Mouse (Mus musculus): Measurements from ENCODE around the gene Med13l. TPM values are rescaled to one million over a fixed set of nuclear protein-coding genes. Genes with fewer than 3 reads are reported as not detected.
A peak's percentile ranks its signal among the peaks of the same experiment; 100 is the strongest.

Med13l gene
- total RNA-seq (2014; rRNA removed) (5.0 and 6.6 TPM in 2 replicates), polyA plus RNA-seq (2012; rRNA removed) (3.2 and 4.2 TPM in 2 replicates)

DNA sequence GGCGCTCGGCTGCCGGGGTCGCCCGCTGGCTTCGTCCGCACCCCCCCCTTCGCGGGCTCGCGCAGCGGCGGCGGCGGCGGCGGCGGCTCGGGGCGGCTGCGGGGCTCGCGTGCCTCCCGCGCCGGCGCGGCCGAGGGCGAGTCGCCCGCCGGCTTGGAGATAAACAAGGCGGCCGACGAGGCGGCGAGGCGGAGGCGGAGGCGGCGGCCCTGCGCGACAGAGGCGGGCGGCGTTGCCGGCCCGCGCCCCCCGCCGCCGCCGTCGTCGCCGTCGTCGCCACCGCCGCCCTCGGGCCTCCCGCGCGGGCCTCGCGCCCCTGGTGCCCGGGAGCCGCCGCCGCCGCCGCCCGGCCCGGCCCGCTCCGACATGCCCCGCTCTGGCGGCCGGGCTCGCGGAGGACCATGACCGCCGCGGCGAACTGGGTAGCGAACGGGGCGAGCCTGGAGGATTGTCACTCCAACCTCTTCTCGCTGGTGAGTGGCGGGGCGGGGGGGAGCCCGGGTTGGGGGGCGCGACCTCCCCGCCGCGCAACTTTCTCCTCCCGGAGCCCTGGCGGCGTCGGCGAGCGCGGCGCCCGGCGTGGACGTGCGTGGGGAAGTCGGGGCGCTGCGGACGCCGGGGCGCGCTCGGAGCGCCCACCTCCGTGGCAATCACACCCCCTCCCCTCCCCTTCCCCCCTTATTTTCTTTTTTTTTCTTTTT, at the start of gene Med13l:
Med13l (plus strand) TSS at position 295 of the 701 bp plus-strand sequence.
- H3K4me1 ChIP-seq (ENCODE audit: control insufficient read depth, insufficient read depth, low read length), result no peaks in the 10 kb centered on the region; the same call in 1 of the 2 replicates
- 18% methylated on average over 57 of the region's 120 CpGs for WGBS

GRCm38 (mm10) chr5:118510969-118511368, 49.5 kb upstream of the Med13l start:
- Histone ChIP-seq H3K36me3 (ENCODE audit: control insufficient read depth, insufficient read depth, low read length) (no peaks in the 10 kb centered on the region), H3K4me1 (ENCODE audit: control insufficient read depth, insufficient read depth, low read length) (peaks cover 7% of the 10 kb centered on the region; the same call in 1 of the 2 replicates), H3K27ac (replicated peaks; ENCODE audit: insufficient read depth, low read depth, low read length) (no peak overlapping the region), H3K27me3 (ENCODE audit: control insufficient read depth, insufficient read depth, low read length) (no peaks in the 10 kb centered on the region), H3K4me3 (ENCODE audit: insufficient read depth, low read depth, low read length) (no peak overlapping the region), H3K79me2 (ENCODE audit: control insufficient read depth, insufficient read depth, low read length) (no peaks in the 10 kb centered on the region), H3K9ac (ENCODE audit: low read depth, low read length) (no peak overlapping the region)
- no peak for TF ChIP-seq CTCF (IDR thresholded peaks at IDR 0.05; ENCODE audit: low read depth, low read length)
- no peak for TF ChIP-seq POLR2A (IDR thresholded peaks at IDR 0.05; ENCODE audit: extremely low read depth, insufficient read depth, low read length)
- no peak for DNase-seq (ENCODE audit: extremely low read depth, low read depth, low spot score)
- 95% methylated on average over 4 of the region's 4 CpGs for WGBS

More for the DNA sequence above, at the start of gene Med13l:
- Histone ChIP-seq H3K36me3 (ENCODE audit: control insufficient read depth, insufficient read depth, low read length) (no peaks in the 10 kb centered on the region), H3K9ac (ENCODE audit: low read depth, low read length) (peak within 1 kb of the TSS; percentile 97), H3K79me2 (ENCODE audit: control insufficient read depth, insufficient read depth, low read length) (peaks cover 16% of the 10 kb centered on the region; the same call in 1 of the 2 replicates), H3K4me3 (ENCODE audit: insufficient read depth, low read depth, low read length) (peak within 1 kb of the TSS; percentile 72), H3K27ac (replicated peaks; ENCODE audit: insufficient read depth, low read depth, low read length) (peak within 1 kb of the TSS; percentile 54), H3K27me3 (ENCODE audit: control insufficient read depth, insufficient read depth, low read length) (no peaks in the 10 kb centered on the region)
- DNase-seq (ENCODE audit: extremely low read depth, low read depth, low spot score), result no peak
- no peak for TF ChIP-seq CTCF (IDR thresholded peaks at IDR 0.05; ENCODE audit: low read depth, low read length)
- TF ChIP-seq POLR2A (IDR thresholded peaks at IDR 0.05; ENCODE audit: extremely low read depth, insufficient read depth, low read length), result no peak

- H3K4me1 ChIP-seq (ENCODE audit: control insufficient read depth, insufficient read depth, low read length), result peaks cover 7% of the 10 kb centered on the region; the same call in 1 of the 2 replicates
- H3K79me2 ChIP-seq (ENCODE audit: control insufficient read depth, insufficient read depth, low read length), result no peaks in the 10 kb centered on the region
- no peaks in the 10 kb centered on the region for H3K27me3 ChIP-seq (ENCODE audit: control insufficient read depth, insufficient read depth, low read length)
- no peak overlapping the region for H3K27ac ChIP-seq (replicated peaks; ENCODE audit: insufficient read depth, low read depth, low read length)
- no peak overlapping the region for H3K9ac ChIP-seq (ENCODE audit: low read depth, low read length)
- 68% methylated on average over 1 of the region's 1 CpGs for WGBS
- no peak overlapping the region for H3K4me3 ChIP-seq (ENCODE audit: insufficient read depth, low read depth, low read length)
- TF ChIP-seq CTCF (IDR thresholded peaks at IDR 0.05; ENCODE audit: low read depth, low read length) (no peak), POLR2A (IDR thresholded peaks at IDR 0.05; ENCODE audit: extremely low read depth, insufficient read depth, low read length) (no peak)
- no peaks in the 10 kb centered on the region for H3K36me3 ChIP-seq (ENCODE audit: control insufficient read depth, insufficient read depth, low read length)
- DNase-seq (ENCODE audit: extremely low read depth, low read depth, low spot score), result no peak
Measured at GRCm38 (mm10) chr5:118513005-118513404, 47.5 kb upstream of the Med13l start.

DNA sequence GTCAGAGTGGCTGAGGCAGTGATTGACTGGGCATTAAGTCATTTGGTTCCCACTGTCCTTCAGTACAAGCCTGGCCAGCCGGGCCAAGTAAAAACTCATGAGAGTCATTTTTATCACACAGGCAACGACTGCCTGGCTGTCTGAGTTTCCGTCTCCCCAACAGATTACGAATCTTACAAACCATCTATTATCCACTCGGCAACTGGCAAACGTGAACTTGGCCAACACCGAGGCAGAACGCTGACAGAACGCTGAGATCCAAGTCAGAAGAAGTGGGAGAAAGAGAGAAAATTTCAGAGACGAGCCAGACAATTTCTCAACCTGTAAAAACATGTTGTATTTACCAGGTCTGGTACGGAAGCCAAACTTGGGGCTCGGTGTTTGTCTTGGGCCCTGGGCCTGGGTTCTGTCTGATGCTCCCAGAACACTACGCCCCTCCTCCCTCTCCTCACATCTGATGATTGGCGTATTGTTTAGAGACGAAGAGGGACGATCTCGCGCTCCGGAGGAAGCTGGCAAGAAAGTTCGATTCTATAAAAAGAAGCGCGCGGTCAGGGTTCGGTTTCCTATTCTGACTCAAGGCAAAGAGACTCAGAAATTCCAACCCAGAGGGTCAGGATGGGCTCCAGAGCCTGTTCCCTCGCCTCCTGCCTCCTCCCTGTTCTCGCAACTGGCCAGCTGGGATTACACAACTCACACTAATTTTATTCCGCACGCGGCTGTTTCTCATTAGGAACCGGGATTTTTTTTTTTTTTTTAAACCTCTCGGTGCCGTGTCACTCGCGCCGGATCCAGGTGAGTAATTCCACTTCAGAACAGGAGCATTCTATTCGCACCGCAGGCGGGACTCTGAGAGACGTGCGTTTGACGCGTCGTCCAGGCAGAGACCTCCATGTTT, 46.6 kb upstream of the Med13l start:
- Histone ChIP-seq H3K9ac (ENCODE audit: low read depth, low read length) (peak overlapping the region; percentile 52), H3K36me3 (ENCODE audit: control insufficient read depth, insufficient read depth, low read length) (no peaks in the 10 kb centered on the region), H3K4me3 (ENCODE audit: insufficient read depth, low read depth, low read length) (peak overlapping the region; percentile 50), H3K4me1 (ENCODE audit: control insufficient read depth, insufficient read depth, low read length) (peaks cover 7% of the 10 kb centered on the region; the same call in 1 of the 2 replicates), H3K79me2 (ENCODE audit: control insufficient read depth, insufficient read depth, low read length) (no peaks in the 10 kb centered on the region), H3K27me3 (ENCODE audit: control insufficient read depth, insufficient read depth, low read length) (no peaks in the 10 kb centered on the region), H3K27ac (replicated peaks; ENCODE audit: insufficient read depth, low read depth, low read length) (peak overlapping the region; percentile 35; the same call in 1 of the 2 replicates)
- DNase-seq (ENCODE audit: extremely low read depth, low read depth, low spot score), result peak; percentile 54
- WGBS, result 2% methylated on average over 43 of the region's 43 CpGs
- no peak for TF ChIP-seq CTCF (IDR thresholded peaks at IDR 0.05; ENCODE audit: low read depth, low read length)
- no peak for TF ChIP-seq POLR2A (IDR thresholded peaks at IDR 0.05; ENCODE audit: extremely low read depth, insufficient read depth, low read length)

DNA sequence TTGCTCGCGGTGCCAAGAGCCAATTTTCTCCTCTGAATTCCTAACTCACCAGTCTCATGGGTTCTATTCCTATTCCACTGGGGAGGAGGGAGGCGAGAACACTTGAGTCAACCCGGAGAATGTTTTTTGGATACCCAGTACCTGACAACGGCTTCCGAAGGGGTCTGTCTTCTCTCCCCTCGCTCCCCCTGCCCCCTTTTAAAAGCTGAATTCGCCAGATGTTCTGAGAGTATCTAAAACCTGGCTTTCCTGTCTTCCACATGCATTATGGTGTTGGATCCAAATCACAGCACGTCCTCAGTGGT, 46.0 kb upstream of the Med13l start:
- peak overlapping the region; percentile 50 for H3K4me3 ChIP-seq (ENCODE audit: insufficient read depth, low read depth, low read length)
- TF ChIP-seq CTCF (IDR thresholded peaks at IDR 0.05; ENCODE audit: low read depth, low read length) (no peak), POLR2A (IDR thresholded peaks at IDR 0.05; ENCODE audit: extremely low read depth, insufficient read depth, low read length) (no peak)
- no peaks in the 10 kb centered on the region for H3K79me2 ChIP-seq (ENCODE audit: control insufficient read depth, insufficient read depth, low read length)
- no peaks in the 10 kb centered on the region for H3K27me3 ChIP-seq (ENCODE audit: control insufficient read depth, insufficient read depth, low read length)
- peak overlapping the region; percentile 35; the same call in 1 of the 2 replicates for H3K27ac ChIP-seq (replicated peaks; ENCODE audit: insufficient read depth, low read depth, low read length)
- peak overlapping the region; percentile 52 for H3K9ac ChIP-seq (ENCODE audit: low read depth, low read length)
- H3K4me1 ChIP-seq (ENCODE audit: control insufficient read depth, insufficient read depth, low read length), result peaks cover 7% of the 10 kb centered on the region; the same call in 1 of the 2 replicates
- WGBS, result 26% methylated on average over 9 of the region's 9 CpGs
- H3K36me3 ChIP-seq (ENCODE audit: control insufficient read depth, insufficient read depth, low read length), result no peaks in the 10 kb centered on the region
- DNase-seq (ENCODE audit: extremely low read depth, low read depth, low spot score), result no peak

Data from liver, adult 2 months (tissue).